Mouse (Mus musculus) heart, embryonic 11.5 days (tissue): ENCODE data around the gene Mylk. TPM values are rescaled to one million over a fixed set of nuclear protein-coding genes. Genes with fewer than 3 reads are reported as not detected.

ENCODE experiments used
- ATAC-seq: fragments of 200-750 bp; cut with Nextera tagmentation; replicated peaks from 2 replicates; pipeline ENCODE4 v1.8.0; 2017; ENCODE audit warnings: moderate library complexity; ENCODE audit not compliant: insufficient number of reproducible peaks, low FRiP score, low TSS enrichment
- H3K27ac ChIP-seq: fragments of 300-500 bp; sonication (generic); 2 replicates; pipeline ENCODE4 v1.5.1; 2014; ENCODE audit warnings: mild to moderate bottlenecking, low read depth, low read length
- H3K27me3 ChIP-seq: fragments of 300-500 bp; sonication (generic); 2 replicates; pipeline ENCODE4 v1.6.1; 2014; ENCODE audit warnings: mild to moderate bottlenecking, low read length, mixed read lengths; ENCODE audit not compliant: control insufficient read depth, insufficient read depth
- H3K36me3 ChIP-seq: fragments of 300-500 bp; sonication (generic); 2 replicates; pipeline ENCODE4 v1.6.1; 2014; ENCODE audit warnings: mild to moderate bottlenecking, low read length, moderate library complexity, mixed read lengths; ENCODE audit not compliant: control insufficient read depth, insufficient read depth
- H3K4me1 ChIP-seq: fragments of 300-500 bp; sonication (generic); 2 replicates; pipeline ENCODE4 v1.6.1; 2014; ENCODE audit warnings: low read length; ENCODE audit not compliant: control insufficient read depth, insufficient read depth
- H3K4me2 ChIP-seq: fragments of 300-500 bp; sonication (generic); 2 replicates; pipeline ENCODE4 v1.6.1; 2014; ENCODE audit warnings: mild to moderate bottlenecking, moderate library complexity
- H3K4me3 ChIP-seq: fragments of 300-500 bp; sonication (generic); 2 replicates; pipeline ENCODE4 v1.5.1; 2014; ENCODE audit warnings: low read depth, low read length
- H3K9ac ChIP-seq: fragments of 300-500 bp; sonication (generic); 2 replicates; pipeline ENCODE4 v1.6.1; 2014; ENCODE audit warnings: mild to moderate bottlenecking, low read depth, low read length, moderate library complexity
- H3K9me3 ChIP-seq: fragments of 300-500 bp; sonication (generic); replicated peaks from 2 replicates; pipeline ENCODE4 v1.6.1; 2016; ENCODE audit warnings: low read length; ENCODE audit not compliant: control insufficient read depth
- WGBS: fragments of 180-500 bp; shearing (Covaris S2); extraction: QIAGEN DNeasy Blood & Tissue Kit; methylation state at CpG from one replicate; pipeline ENCODE4 v1.1.7; 2014; ENCODE audit not compliant: insufficient replicate concordance; 5-methylcytosine and 5-hydroxymethylcytosine counted together
- polyA plus RNA-seq: library from polyadenylated mRNA; unstranded; fragments of >200 nt; fragmentation: Nextera tagmentation; extraction: Ambion mirVana; gene quantifications from 2 replicates; pipeline ENCODE4 v1.2.1, GENCODE M21; 2014

The Mylk gene
- polyA plus RNA-seq, 1 experiment from 2014 or later = 4.3 TPM

DNA sequence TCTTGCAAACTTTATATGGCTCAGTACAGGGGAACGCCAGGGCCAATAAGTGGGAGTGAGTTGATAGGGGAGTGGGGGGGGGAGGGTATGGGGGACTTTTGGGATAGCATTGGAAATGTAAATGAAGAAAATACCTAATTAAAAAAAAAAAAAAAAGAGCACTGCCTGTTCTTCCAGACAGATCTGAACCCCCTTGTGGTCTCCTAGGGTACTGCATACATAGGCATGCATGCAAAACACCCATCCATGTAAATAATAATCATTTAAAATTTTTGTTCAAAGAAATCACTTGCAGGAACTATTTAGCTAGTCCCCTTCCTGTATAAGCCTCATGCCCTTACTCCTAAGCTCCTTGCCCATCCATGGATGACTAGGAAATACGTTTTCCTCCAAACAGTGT lies 122.2 kb downstream of the Mylk start:
- WGBS = 85% methylated on average over 2 of the region's 2 CpGs
- H3K27ac ChIP-seq = no peak overlapping the region
- no peak overlapping the region for H3K4me2 ChIP-seq

DNA sequence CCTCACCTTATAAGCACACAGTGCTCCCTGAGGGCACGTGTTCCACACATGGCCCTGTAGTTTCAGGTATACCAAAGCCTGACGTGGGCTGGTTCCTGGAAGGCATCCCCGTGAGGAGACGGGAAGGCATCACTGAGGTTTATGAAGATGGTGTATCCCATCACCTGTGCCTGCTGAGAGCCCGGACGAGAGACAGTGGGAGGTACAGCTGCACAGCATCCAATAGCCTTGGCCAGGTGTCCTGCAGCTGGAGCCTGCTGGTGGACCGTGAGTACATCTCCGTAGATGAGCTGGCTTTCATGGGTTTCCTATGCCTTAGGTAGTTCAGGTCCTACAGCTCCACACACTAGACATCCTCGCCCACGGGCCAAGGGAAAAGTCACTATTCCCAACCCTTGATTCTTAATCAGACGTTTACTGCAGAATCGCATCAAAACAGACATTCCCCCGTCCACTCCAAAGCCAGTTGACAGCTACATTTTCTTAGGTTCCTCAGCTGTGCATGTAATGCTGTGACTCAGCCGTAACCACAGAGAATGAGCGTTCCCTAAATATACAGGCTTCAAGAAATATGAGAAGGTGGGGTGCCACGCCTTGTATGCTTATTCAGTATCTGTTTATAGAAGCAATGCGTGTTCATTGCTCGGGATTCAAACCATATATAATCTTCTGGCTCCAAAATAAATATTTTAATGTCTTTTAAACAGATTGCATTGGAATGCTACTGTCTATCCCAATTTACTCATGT lies 135.2 kb downstream of the Mylk start:
- Histone ChIP-seq H3K9me3 (no peaks in the 10 kb centered on the region), H3K4me2 (no peak overlapping the region), H3K27ac (no peak overlapping the region), H3K36me3 (no peaks in the 10 kb centered on the region), H3K27me3 (no peaks in the 10 kb centered on the region), H3K4me1 (no peaks in the 10 kb centered on the region), H3K9ac (no peak overlapping the region), H3K4me3 (no peak overlapping the region)
- no peak for ATAC-seq
- 82% methylated on average over 18 of the region's 18 CpGs for WGBS

More for the DNA sequence above, 122.2 kb downstream of the Mylk start:
- Histone ChIP-seq H3K27me3 (no peaks in the 10 kb centered on the region), H3K4me1 (peaks cover under 1% of the 10 kb centered on the region; the same call in 1 of the 2 replicates), H3K36me3 (no peaks in the 10 kb centered on the region), H3K4me3 (no peak overlapping the region), H3K9ac (no peak overlapping the region), H3K9me3 (no peaks in the 10 kb centered on the region)
- ATAC-seq = no peak

DNA sequence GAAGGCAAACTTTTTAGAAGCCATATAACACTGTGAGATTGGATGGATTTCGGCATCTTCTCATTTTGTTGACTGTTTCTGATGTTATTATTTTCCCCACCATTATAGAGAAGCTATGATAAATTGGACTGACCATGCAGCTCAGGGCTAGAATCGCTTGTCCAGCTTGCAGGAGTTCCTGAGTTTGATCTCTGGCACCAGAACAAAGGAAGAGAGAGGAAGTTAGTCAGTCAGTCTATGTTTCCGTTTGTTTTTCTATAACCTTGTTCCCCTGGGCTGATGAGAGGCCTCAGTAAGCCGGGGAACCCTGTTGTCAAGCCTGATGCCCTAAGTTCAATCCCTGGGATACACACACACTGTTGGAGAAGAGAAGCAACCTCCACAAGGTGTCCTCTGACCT lies 135.8 kb downstream of the Mylk start:
- 62% methylated on average over 4 of the region's 4 CpGs for WGBS
- Histone ChIP-seq H3K4me2 (no peak overlapping the region), H3K27ac (no peak overlapping the region), H3K27me3 (no peaks in the 10 kb centered on the region), H3K36me3 (no peaks in the 10 kb centered on the region), H3K4me1 (no peaks in the 10 kb centered on the region), H3K4me3 (no peak overlapping the region), H3K9ac (no peak overlapping the region), H3K9me3 (no peaks in the 10 kb centered on the region; the same call in 1 of the 2 replicates)
- no peak for ATAC-seq

DNA sequence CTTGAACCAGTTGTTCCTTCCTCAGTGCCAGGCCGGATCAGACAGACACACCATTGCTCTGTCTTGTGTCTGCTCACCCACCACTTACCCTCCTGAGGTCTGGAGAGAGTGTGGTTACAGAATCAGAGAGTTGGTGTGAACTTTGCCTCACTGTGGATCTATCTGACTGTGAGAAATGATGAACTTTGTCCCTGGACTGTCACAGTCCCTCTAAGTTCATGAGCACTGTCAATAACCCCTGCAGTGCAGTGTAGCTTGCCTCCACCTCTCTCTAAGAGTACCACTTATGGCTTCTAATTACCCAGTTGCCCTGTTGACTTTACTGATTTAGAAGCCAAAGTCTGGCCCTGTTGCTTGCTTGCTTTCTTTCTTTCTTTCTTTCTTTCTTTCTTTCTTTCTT lies 142.0 kb downstream of the Mylk start:
- Histone ChIP-seq H3K9me3 (no peaks in the 10 kb centered on the region; the same call in 1 of the 2 replicates), H3K4me1 (no peaks in the 10 kb centered on the region), H3K27me3 (no peaks in the 10 kb centered on the region), H3K27ac (no peak overlapping the region), H3K4me3 (no peak overlapping the region), H3K9ac (no peak overlapping the region), H3K36me3 (no peaks in the 10 kb centered on the region), H3K4me2 (no peak overlapping the region)
- no peak for ATAC-seq
- 75% methylated on average over 1 of the region's 1 CpGs for WGBS

DNA sequence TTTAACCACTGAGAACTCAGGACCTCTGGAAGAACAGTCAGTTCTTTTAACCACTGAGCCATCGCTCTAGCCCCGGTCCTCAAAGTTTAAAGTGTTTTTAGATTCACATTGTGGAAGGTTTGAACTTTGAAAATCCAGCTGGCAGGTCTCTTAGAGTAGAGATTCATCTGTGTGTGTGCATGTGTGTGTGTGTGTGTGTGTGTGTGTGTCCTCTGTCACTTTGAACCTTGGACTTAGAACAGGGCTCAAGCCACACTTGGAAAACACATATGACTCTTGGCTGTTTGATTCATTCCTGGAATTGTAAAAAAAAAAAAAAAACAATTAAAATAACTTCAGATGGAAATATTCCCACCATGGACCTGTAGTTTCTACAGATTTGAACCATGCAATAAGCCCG lies 149.0 kb downstream of the Mylk start:
- ATAC-seq = no peak
- Histone ChIP-seq H3K9ac (no peak overlapping the region), H3K27ac (no peak overlapping the region), H3K9me3 (no peaks in the 10 kb centered on the region), H3K36me3 (no peaks in the 10 kb centered on the region), H3K27me3 (no peaks in the 10 kb centered on the region), H3K4me3 (no peak overlapping the region), H3K4me2 (no peak overlapping the region), H3K4me1 (no peaks in the 10 kb centered on the region)
- 79% methylated on average over 3 of the region's 3 CpGs for WGBS

DNA sequence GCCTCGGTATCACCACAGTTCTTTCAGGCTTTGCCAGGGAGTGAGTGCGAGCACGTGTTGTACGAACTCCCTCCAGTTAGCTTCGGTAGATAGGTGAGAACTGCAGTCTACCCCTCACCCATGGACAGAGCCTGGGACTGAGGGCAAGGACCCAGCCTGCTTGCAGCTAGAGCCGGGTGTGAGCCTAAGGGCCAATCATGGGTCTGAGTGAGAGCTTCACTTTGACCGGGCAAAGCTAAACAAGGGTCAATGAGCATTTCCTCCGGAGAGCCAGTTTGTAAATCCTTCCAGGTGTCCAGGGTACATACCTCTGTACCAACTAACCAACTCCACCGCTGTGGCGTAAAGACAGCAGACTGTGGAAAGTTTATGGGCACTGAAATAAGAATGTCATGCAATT lies 150.9 kb downstream of the Mylk start:
- H3K4me3 ChIP-seq = no peak overlapping the region
- no peak overlapping the region for H3K4me2 ChIP-seq
- ATAC-seq = no peak
- H3K4me1 ChIP-seq = peaks cover 5% of the 10 kb centered on the region; the same call in 1 of the 2 replicates
- 81% methylated on average over 10 of the region's 10 CpGs for WGBS
- H3K9me3 ChIP-seq = no peaks in the 10 kb centered on the region
- H3K27ac ChIP-seq = no peak overlapping the region
- peaks cover 7% of the 10 kb centered on the region for H3K27me3 ChIP-seq
- no peaks in the 10 kb centered on the region for H3K36me3 ChIP-seq
- H3K9ac ChIP-seq = no peak overlapping the region

- Histone ChIP-seq H3K9ac (no peak overlapping the region), H3K9me3 (no peaks in the 10 kb centered on the region), H3K27me3 (peaks cover 14% of the 10 kb centered on the region), H3K4me1 (peaks cover 8% of the 10 kb centered on the region; the same call in 1 of the 2 replicates), H3K4me2 (no peak overlapping the region), H3K27ac (no peak overlapping the region), H3K36me3 (no peaks in the 10 kb centered on the region), H3K4me3 (no peak overlapping the region)
- no peak for ATAC-seq
- 60% methylated on average over 3 of the region's 3 CpGs for WGBS
These were observed 152.0 kb downstream of the Mylk start for GRCm38 (mm10) chr16:34896996-34897395.

- WGBS = 59% methylated on average over 7 of the region's 7 CpGs
- H3K4me2 ChIP-seq = no peak overlapping the region
- no peak overlapping the region for H3K27ac ChIP-seq
- no peak overlapping the region for H3K9ac ChIP-seq
- H3K4me3 ChIP-seq = no peak overlapping the region
- peaks cover 14% of the 10 kb centered on the region for H3K27me3 ChIP-seq
- H3K4me1 ChIP-seq = peaks cover 8% of the 10 kb centered on the region; the same call in 1 of the 2 replicates
- H3K36me3 ChIP-seq = no peaks in the 10 kb centered on the region
- no peak for ATAC-seq
- no peaks in the 10 kb centered on the region for H3K9me3 ChIP-seq
These were observed 153.2 kb downstream of the Mylk start for GRCm38 (mm10) chr16:34898057-34898789.
